Mouse (Mus musculus) left cerebral cortex, postnatal 25 days (tissue): ENCODE measurements around the gene Cdc27. TPM values are rescaled to one million over a fixed set of nuclear protein-coding genes. Genes with fewer than 3 reads are reported as not detected.
"Not testable (repeated sequence)": the region's sequence is repeated elsewhere in the genome, so short reads cannot be mapped to it uniquely, and the experiment has no call there.

Experiments
- DNase-seq, 2 experiments: peaks; one replicate each; pipeline ENCODE4 v3.0.0; 2022; ENCODE audit warnings: low spot score in 2 of 2, mixed read lengths in 1 of 2
- intact Hi-C: fragments of 180-260 bp; cut with DNase I; formaldehyde crosslinking; loops from one replicate; pipeline ENCODE4 v1.15.1; 2025
- total RNA-seq, 2 experiments: library from RNA; stranded (reverse); gene quantifications; 2 replicates each; pipeline ENCODE4 v1.2.3; 2021

Gene Cdc27
- total RNA-seq, 2 experiments from 2014 or later: 61.3 to 63.0 TPM

DNA sequence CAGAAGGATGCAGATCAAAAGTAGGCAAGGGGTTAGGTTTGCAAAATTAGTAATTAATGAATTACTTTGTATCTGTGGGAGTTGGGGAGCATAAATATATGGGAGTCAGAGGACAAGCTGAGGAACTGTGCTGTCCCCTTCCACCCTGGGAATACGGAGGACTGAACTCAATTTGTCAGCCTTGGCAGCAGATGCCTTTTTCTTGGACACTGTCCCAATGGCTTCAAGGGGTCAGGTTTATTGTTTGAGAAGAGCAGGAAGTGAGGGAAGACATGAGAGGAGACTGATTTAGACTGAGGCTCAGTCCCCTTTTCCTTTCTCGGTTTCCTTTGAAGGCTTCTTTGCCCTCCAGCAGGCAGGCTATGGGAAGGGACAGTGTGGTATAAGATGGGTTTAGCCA is 22.1 kb upstream of the Cdc27 start:
- intact Hi-C loops: no loop called here
- no peak for DNase-seq

GRCm38 (mm10) chr11:104572091-104572490 is 21.7 kb upstream of the Cdc27 start:
- no peak for DNase-seq
- intact Hi-C loops: no loop called here

DNA sequence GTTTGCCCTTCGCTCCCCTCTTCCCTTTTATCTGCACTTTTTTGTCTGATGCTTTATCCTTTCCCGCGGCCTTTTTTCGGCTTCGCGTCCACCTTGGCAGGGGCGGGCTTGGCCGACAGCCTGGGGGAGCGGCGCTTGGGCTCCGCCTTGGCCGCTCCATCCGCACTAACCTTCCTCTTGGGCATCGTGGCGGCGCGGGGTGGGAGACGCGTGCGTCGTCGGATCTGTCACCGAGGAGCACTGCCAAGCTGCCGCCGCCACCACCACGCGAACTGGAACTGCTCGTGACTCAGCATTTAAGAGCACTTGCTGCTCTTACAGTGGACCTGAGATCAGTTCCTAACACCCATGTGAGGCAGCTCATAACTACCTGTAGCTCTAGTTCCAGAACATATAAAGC is 21.0 kb upstream of the Cdc27 start:
- DNase-seq: peak; percentile 52 to 80
- intact Hi-C loops: not testable (repeated sequence)

- DNase-seq, intact Hi-C loops: not testable (repeated sequence)
Measured at GRCm38 (mm10) chr11:104570515-104570914, 20.1 kb upstream of the Cdc27 start.

DNA sequence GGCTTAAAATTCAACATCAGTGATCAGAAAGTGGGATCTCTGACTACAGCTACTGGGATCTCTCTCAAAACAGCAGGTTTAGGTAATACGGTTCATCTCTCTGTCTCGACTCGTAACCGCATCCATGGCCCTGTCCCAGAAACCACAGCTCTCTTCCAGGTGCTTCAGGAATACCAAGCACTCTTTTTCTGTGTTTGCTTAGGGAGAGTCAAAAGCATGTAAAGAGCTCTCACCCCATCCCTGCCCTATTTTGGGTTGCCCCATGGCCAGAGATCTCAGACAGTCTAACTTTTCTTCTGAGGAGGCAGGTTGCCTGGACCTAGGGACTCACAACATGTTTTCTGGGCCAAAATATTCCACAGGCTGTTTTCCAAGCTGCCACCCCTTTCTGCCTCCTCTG is 17.9 kb upstream of the Cdc27 start:
- intact Hi-C loops: no loop called here
- DNase-seq: no peak

GRCm38 (mm10) chr11:104567736-104568135 is 17.3 kb upstream of the Cdc27 start:
- intact Hi-C loops: no loop called here
- peak in 1 of 2 experiments; percentile 38 for DNase-seq

DNA sequence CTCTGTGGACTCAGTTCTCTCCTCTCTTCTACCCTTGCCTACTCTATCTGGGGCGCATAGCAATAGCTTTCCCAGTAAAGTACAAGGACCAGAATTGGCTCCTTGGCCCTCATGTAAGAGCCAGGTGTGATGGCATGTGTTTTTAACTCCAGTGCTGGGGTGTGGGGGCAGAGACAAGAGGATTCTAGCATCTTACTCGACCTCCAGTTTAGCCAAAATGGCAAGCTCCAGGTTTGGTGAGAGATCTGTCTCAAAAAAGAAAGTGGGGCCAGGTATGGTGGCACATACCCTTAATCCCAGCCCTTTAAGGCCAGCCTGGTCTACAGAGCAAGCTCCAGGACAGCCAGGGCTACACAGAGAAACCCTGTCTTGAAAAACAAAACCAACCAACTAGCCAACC is 16.4 kb upstream of the Cdc27 start:
- intact Hi-C loops: no loop called here
- no peak for DNase-seq

DNA sequence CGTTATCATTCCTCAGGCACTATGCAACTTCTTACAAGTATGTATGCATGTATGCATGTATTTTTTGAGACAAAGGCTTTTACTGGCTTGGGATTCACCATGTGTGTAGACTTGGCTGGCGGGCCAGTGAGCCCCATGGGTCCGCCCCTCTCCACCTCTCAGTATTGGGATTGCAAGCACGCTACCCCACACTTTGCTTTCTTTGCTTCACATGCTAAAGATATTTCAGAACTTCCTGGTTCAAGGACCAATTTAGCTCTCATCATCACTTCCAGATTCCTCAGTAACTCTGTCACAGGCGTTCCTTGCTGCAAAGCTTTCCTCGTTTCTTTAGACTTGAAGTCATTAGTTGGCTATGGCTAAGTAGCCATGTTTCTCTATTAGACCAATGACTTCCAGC is 15.7 kb upstream of the Cdc27 start:
- DNase-seq: peak in 1 of 2 experiments; percentile 73
- intact Hi-C loops: no loop called here

DNA sequence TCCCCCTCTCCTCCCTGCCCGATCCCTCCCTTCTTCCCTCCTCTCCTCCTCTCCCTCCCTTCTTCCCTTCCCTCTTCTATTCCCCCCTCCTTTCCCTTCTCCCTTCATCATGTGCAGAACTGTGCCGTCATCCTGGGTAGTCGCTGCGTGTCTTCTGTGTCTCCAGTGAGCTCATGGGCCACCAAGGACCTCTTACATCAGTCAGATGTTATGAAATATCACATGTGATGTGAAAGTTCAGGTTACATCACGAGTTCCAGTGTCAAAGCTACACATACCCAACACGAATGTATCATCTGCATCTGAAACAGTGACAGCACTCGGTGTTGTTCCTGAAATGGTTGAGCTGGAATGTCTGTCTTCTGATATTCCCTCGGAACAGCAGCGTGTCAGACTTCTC is 14.8 kb upstream of the Cdc27 start:
- intact Hi-C loops: no loop called here
- no peak for DNase-seq

GRCm38 (mm10) chr11:104563496-104563895 is 13.1 kb upstream of the Cdc27 start:
- DNase-seq: peak in 1 of 2 experiments; percentile 84
- intact Hi-C loops: no loop called here

- intact Hi-C loops: no loop called here
- DNase-seq: no peak
Measured at GRCm38 (mm10) chr11:104560971-104561370, 10.6 kb upstream of the Cdc27 start.

DNA sequence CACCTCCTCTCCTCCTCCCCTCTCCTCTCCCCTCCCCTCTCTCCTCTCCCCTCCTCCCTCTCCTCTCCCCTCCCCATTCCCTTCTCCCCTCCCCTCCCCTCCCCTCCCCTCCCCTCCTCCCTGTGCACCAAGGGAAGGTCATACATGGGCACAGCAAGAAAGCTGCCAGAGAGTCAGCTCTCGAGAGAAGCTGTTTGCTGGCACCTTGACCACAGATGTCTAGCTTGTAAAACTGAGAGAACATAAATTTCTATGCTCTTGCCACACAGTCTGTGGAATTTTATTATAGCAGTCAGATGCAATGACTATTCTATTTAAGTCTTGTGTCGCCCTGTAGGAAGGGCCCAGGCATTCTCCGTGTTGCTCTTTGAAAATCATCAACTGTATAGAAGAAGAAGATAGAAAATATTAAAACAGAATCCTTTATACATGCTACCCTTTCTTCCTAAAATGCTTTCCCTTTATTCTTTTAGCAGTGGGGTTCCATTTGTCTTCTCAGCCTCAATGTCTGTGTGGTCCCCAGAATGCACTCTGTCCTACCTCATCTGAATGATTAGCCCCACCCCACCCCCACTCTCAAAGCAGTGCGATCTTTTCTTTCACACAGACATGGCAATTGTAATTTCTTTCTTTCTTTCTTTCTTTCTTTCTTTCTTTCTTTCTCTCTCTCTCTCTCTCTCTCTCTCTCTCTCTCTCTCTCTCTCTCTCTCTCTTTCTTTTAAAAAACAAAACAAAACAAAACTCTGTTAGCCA is 8.4 kb upstream of the Cdc27 start:
- peak in 1 of 2 experiments; percentile 83 for DNase-seq
- intact Hi-C loops: loop anchor here (1.0 kb wide), 1 partner anchor 134 kb away; no protein-coding TSS in a partner anchor

DNA sequence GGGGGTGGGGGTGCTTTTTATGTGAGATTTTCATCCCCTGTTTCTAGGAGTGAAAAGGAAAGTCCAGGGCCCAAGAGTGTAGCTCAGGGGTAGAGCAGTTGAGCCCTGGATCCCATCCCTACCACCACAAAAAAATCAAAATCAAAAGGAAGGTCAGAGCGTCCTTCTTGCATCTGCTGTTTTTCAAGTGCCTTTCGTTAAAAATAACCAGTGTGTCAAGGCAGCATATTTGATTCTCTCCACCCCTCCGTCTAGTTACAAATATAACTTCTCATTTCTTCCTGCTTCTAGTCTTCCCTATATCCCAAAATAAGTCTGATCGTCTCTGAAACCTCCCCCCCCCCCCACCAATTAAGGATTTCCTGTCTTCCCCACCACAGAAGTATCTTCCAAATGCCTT is 7.6 kb upstream of the Cdc27 start:
- intact Hi-C loops: loop anchor here (1.0 kb wide), 1 partner anchor 135 kb away; no protein-coding TSS in a partner anchor
- peak in 1 of 2 experiments; percentile 76 for DNase-seq

GRCm38 (mm10) chr11:104549438-104550405 is 698 bp downstream of the Cdc27 start:
- intact Hi-C loops: no loop called here
- DNase-seq: peak in 1 of 2 experiments; percentile 37

- no peak for DNase-seq
- intact Hi-C loops: no loop called here
Measured at GRCm38 (mm10) chr11:104547502-104547901, 2.9 kb downstream of the Cdc27 start.

DNA sequence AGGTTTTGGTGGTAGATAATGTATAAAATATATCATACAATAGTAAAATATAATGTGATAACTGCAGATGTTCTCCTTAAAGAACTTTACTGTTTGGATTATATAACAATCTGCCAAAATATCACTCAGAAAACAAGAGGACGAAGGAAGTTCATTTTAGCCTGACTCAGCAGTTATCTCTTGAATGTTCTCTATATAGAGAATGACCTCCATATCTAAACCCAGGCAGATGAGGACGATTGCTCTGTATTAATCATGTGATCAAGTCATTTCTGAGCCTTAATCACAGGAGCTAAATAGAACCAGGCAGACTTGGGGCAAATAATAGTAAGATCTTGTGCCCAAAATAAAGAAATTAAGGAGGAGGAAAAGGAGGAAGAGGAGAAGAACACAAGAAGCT is 5.9 kb downstream of the Cdc27 start:
- intact Hi-C loops: no loop called here
- DNase-seq: no peak

- DNase-seq, intact Hi-C loops: not testable (repeated sequence)
Measured at GRCm38 (mm10) chr11:104543337-104543736, 7.1 kb downstream of the Cdc27 start.

GRCm38 (mm10) chr11:104539811-104540210 is 10.6 kb downstream of the Cdc27 start:
- intact Hi-C loops: no loop called here
- no peak for DNase-seq

DNA sequence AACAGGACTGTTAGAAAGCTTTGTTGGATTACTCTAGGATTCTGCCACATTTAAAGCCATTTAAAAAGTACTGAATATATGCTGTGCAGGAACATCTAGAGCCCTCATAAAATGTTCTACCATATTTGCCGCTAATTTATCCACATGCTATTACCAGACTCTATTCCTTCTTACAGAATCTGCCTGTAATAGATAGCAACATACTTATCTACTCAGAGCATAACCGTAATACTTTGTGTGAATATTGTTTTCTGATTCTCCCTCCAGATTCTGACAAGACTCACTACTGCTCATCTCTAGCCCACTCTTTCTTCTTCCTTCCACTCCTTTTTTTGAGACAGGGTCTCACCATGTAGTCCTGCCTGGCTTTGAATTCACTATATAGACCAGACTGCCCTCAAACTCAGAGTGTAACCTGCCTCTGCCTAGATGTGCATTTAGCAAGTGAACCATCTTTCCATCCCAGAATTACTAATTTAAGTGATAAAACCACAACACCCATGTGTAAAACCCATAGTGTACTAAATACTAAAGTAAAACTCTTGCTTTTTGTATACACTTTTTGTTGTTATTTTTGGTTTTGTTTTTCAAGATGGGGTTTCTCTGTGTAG is 12.4 kb downstream of the Cdc27 start:
- no peak for DNase-seq
- intact Hi-C loops: no loop called here

DNA sequence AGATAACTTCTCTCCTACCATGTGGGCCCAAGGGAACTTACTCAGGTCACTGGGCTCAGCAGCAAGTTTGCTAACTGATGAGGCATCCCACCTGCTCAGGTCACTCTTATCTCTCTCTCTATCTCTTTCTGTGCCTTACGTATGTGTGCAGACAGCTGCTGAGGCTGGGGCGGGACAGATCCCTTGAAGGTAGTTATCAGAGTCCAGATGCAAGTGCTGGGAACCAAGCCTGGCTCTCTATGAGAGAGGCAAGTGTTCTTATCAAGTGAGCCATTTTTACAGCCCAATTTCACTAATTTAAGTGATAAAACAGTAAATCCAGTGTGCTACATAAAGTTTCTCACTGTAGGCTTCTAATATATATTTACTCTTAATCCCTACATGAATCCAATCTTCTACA is 13.6 kb downstream of the Cdc27 start:
- intact Hi-C loops: no loop called here
- DNase-seq: no peak
